Mouse (Mus musculus): Measurements from ENCODE around the gene Hsd11b1. TPM values are rescaled to one million over a fixed set of nuclear protein-coding genes. Genes with fewer than 3 reads are reported as not detected.

The Hsd11b1 gene
- polyA plus RNA-seq (2012; rRNA removed): 1.4 and 20.7 TPM in 2 replicates

DNA sequence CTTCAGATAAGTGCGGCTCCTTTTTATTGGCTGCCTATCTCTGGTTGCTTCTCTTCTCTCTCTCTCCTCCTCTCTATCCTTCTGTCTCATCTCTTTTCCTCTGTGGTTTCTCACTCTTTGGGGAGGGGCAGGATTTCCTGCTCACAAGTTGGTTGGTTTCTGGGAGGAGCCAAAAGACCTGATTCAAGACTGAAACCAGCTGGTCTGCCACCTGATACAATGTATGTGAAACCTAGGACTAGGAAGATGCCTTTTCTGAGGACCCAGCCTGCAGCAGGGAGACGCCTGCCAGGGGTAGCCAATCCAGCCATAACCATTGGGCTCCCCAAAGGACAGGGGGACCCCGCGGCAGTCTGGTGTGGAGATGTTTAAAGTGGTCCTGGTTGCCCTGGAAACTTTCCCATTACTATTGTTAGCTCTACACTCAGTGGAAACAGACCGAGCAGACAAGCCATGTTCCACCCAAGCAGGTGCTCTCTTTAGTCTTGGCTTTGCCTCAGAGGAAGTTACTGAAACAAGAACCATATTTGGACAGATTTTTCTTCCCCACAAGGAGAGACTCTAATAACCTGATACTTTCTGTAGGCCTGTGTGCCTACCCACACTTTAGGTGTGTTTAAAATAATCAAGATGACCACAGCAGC lies at the start of gene Hsd11b1:
Gene Hsd11b1 (minus strand): TSS at position 121 of the 644 bp plus-strand sequence.

DNA sequence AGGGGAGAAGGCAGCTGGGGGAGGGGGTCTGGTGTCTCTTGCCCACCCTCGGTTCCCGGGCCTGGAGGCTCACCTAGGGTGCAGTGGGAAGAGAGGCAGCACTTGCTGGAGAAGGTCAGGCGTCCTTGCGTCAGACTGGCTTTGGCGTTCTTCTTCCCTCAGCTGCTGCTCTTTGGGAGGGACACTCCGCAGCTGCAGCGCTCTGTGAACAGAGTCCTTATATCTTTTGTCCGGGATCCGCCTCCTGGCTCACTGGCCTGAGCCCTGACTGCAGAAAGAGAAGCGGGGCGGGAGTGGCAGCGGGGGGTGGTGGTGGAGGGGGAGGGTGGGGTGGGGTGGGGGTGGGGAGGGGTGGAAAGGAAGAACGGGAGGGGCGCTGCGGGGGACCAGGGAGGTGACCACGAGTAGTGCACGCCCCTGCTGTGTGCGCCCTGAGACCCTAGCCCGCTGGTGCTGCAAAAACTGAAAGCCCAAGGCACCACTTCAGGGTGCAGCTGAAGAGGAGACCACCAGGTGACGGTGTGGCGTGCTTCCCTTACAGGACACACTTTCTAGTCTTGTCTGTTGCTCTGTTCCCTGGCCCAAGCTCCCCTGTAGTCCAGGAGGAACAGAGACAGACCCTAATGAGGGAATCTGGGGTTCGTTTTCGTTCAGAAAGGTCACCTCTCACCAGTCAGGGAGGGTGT lies 9.2 kb upstream of the Hsd11b1 start, which contains the start of gene G0s2:
Gene G0s2 (minus strand): TSS at position 302 of the 686 bp plus-strand sequence.

DNA sequence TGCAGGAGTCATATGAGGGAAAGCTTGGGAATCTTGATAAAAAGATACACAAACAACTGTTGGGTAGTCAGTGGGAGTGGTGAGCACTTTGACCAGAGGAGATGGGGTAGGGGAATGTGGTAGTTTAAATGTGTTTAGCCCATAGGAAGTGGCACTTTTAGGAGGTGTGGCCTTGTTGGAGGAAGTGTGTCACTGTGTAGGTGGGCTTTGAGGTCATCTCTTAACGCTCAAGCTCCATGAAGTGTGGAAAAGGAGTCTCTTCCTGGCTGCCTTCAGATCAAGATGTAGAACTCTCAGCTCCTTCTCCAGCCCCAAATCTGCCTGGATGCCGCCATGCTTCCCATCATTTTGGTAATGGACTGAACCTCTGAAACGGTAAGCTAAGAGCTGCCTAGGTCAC lies 56.4 kb downstream of the Hsd11b1 start, which contains the start of gene Lamb3:
Gene Lamb3 (plus strand): TSS at position 197 of the 400 bp plus-strand sequence.

DNA sequence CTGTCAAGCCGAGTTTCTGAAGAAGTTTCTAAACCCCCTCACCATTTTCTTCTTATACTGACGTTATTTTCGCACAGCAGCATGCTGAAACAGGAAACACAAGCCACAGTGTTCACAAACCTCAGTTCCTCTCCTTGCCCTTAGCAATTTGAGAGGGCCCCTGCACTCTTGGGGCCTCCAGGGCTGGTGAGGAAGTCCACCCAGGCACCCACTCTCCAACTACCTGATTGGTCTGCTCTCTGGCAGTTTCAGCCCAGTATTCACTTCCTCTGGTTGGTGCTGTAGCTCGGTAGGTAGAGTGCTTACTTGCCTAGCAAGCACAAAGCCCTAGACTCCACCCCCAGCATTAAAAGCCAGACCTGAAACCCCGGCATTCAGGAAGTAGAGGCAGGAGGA lies 62.5 kb downstream of the Hsd11b1 start, which contains the start of gene Traf3ip3:
Gene Traf3ip3 (minus strand): TSS at position 321 of the 396 bp plus-strand sequence.

Other genes with a start within 250 kb of the Hsd11b1 start
- gene Syt14, start 228.3 kb downstream of the Hsd11b1 start, polyA plus RNA-seq (2012; rRNA removed): 7.8 TPM in 2 replicates
- gene Diexf, start 133.8 kb downstream of the Hsd11b1 start, polyA plus RNA-seq (2012; rRNA removed): 29.6 and 33.2 TPM in 2 replicates
- gene Irf6, start 111.0 kb downstream of the Hsd11b1 start, polyA plus RNA-seq (2012; rRNA removed): 0.96 and 1.1 TPM in 2 replicates
- gene A130010J15Rik, start 96.0 kb downstream of the Hsd11b1 start, polyA plus RNA-seq (2012; rRNA removed): 6.5 and 6.7 TPM in 2 replicates
- gene Traf3ip3, start 62.4 kb downstream of the Hsd11b1 start, polyA plus RNA-seq (2012; rRNA removed): 0.89 and 1.9 TPM in 2 replicates
- 0.92 and 1.7 TPM in 2 replicates for gene Lamb3, start 56.4 kb downstream of the Hsd11b1 start, polyA plus RNA-seq (2012; rRNA removed)
- gene G0s2, start 9.1 kb upstream of the Hsd11b1 start, polyA plus RNA-seq (2012; rRNA removed): 11.1 and 14.2 TPM in 2 replicates
- gene Camk1g, start 106.2 kb upstream of the Hsd11b1 start, polyA plus RNA-seq (2012; rRNA removed): 50.7 and 54.9 TPM in 2 replicates

Measured in central nervous system, embryonic 18 days (tissue).